Mouse (Mus musculus): ENCODE data around the gene A930017K11Rik. TPM values are rescaled to one million over a fixed set of nuclear protein-coding genes. Genes with fewer than 3 reads are reported as not detected.

The A930017K11Rik gene
- polyA plus RNA-seq, 1 experiment, result 7.2 TPM

DNA sequence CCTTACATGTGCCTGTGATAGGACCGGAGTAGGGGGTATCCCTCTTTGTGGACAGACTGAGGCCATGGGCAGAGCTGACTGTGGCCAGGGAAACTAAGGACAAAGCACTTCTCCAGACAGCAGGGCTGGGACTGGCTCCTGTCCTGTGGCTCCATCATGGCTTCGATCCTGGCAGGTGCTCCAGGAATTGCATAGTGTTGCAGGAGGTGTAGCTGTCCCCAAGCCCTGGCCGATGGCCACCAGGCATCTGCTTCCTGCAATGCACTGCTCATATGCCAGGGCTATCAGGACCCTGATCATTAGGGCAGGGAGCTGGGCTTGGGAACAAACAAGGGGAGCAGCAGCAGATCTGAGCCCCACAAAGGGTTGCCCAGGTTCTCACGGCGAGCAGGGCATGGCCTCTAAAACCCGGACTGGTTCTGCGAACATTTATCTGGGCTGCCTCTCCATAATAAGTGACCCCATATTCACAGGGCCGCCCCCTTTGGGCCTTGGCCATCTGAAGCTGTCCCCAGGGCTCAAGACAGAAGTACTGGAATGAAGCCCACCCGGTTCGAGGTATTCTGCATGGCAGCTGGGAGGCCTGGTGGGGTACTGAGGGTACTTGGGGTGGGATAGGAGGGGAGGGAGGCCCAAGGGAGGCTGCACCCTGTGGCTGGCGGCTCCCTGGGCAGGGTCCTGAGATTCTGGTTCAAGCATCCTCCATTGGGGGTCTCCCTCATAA lies 6.6 kb upstream of the A930017K11Rik start:
- H3K36me3 ChIP-seq (ENCODE audit: control insufficient read depth, insufficient read depth, low read length), result no peaks in the 10 kb centered on the region
- H3K4me1 ChIP-seq (ENCODE audit: control insufficient read depth, insufficient read depth, low read length), result no peaks in the 10 kb centered on the region
- H3K4me3 ChIP-seq (ENCODE audit: insufficient read depth, low read depth, low read length), result no peak overlapping the region
- 90% methylated on average over 11 of the region's 11 CpGs for WGBS
- no peak for TF ChIP-seq CTCF (conservative IDR thresholded peaks at IDR 0.05; ENCODE audit: insufficient read depth, insufficient read length, low read depth, low read length)
- TF ChIP-seq POLR2A (IDR thresholded peaks at IDR 0.05; ENCODE audit: low read depth, low read length), result no peak
- no peaks in the 10 kb centered on the region for H3K27me3 ChIP-seq (replicated peaks; ENCODE audit: control insufficient read depth, insufficient read depth, low read length)
- no peak for DNase-seq
- H3K27ac ChIP-seq (ENCODE audit: insufficient read depth, low read depth, low read length), result no peak overlapping the region

DNA sequence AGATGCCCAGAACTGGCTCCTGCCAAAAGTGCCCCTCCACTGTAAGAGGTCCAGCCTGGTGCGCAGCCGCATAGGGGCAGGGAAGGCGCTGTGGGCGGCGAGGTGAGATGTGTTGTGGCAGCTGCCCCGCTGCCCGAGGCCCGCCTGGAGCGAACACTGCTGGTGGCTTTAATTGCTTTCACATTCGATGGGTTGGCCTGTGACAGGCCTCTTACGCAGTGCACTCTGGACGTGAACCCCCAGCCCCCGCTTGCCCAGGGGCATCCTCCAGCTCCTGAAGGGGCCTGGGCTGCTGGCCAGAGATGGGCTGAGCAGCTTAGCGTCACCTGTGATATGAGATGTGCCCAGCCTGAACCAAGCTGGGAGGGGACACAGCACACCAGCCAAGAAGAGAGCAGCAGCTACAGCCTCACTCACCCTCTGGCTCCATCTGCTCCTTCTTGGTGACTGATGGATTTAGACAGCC lies 5.3 kb upstream of the A930017K11Rik start:
- 78% methylated on average over 14 of the region's 14 CpGs for WGBS
- Histone ChIP-seq H3K4me3 (ENCODE audit: insufficient read depth, low read depth, low read length) (no peak overlapping the region), H3K4me1 (ENCODE audit: control insufficient read depth, insufficient read depth, low read length) (peaks cover 3% of the 10 kb centered on the region; the same call in 1 of the 2 replicates), H3K36me3 (ENCODE audit: control insufficient read depth, insufficient read depth, low read length) (no peaks in the 10 kb centered on the region), H3K27ac (ENCODE audit: insufficient read depth, low read depth, low read length) (no peak overlapping the region), H3K27me3 (replicated peaks; ENCODE audit: control insufficient read depth, insufficient read depth, low read length) (no peaks in the 10 kb centered on the region)
- TF ChIP-seq POLR2A (IDR thresholded peaks at IDR 0.05; ENCODE audit: low read depth, low read length), result no peak
- TF ChIP-seq CTCF (conservative IDR thresholded peaks at IDR 0.05; ENCODE audit: insufficient read depth, insufficient read length, low read depth, low read length), result no peak
- DNase-seq, result no peak

DNA sequence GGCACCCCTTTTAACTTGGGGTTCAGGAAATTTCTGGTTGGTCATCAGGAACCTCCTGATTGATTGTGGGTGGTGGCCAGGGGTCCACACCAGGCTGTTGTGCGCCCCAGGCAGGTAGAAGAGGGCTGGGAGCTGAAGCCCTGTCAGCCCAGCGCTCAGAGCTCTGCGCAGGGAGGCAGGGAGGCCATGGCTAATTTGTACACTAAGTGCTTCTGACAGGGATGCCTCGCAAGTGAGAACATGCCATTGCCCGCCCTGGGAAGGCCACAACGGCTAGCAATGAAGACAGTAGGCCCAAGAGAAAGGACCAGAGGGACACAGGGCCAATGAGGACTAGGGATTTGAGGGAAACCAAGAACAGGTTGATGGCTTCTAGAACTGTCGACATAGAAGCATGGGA lies 4.3 kb upstream of the A930017K11Rik start:
- H3K4me1 ChIP-seq (ENCODE audit: control insufficient read depth, insufficient read depth, low read length), result peaks cover 3% of the 10 kb centered on the region; the same call in 1 of the 2 replicates
- no peaks in the 10 kb centered on the region for H3K27me3 ChIP-seq (replicated peaks; ENCODE audit: control insufficient read depth, insufficient read depth, low read length)
- TF ChIP-seq CTCF (conservative IDR thresholded peaks at IDR 0.05; ENCODE audit: insufficient read depth, insufficient read length, low read depth, low read length) (no peak), POLR2A (IDR thresholded peaks at IDR 0.05; ENCODE audit: low read depth, low read length) (no peak)
- no peak overlapping the region for H3K4me3 ChIP-seq (ENCODE audit: insufficient read depth, low read depth, low read length)
- no peak overlapping the region for H3K27ac ChIP-seq (ENCODE audit: insufficient read depth, low read depth, low read length)
- H3K36me3 ChIP-seq (ENCODE audit: control insufficient read depth, insufficient read depth, low read length), result no peaks in the 10 kb centered on the region
- DNase-seq, result no peak
- WGBS, result 84% methylated on average over 7 of the region's 7 CpGs

DNA sequence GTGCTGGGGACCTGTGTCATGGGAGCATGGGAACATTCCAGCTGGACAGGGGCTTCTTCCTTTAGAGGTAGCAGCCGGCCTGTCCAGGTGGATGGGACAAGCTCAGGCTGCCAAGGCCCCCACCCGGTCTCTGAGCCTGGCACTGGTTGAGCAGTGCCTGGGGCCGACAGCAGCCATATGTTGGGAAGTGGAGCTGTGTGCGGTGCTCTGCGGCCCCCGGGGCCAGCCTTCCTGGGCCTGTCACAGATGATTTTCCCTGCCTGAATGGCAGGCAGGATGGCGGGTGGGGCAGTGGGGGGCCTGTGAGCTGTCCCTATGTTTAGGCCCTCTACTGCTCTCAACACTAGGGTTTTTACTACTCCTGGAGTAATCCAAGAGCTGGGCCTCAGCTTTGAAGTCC lies 3.8 kb upstream of the A930017K11Rik start:
- Histone ChIP-seq H3K4me1 (ENCODE audit: control insufficient read depth, insufficient read depth, low read length) (peaks cover 3% of the 10 kb centered on the region; the same call in 1 of the 2 replicates), H3K36me3 (ENCODE audit: control insufficient read depth, insufficient read depth, low read length) (no peaks in the 10 kb centered on the region), H3K27ac (ENCODE audit: insufficient read depth, low read depth, low read length) (no peak overlapping the region), H3K4me3 (ENCODE audit: insufficient read depth, low read depth, low read length) (no peak overlapping the region), H3K27me3 (replicated peaks; ENCODE audit: control insufficient read depth, insufficient read depth, low read length) (no peaks in the 10 kb centered on the region)
- TF ChIP-seq CTCF (conservative IDR thresholded peaks at IDR 0.05; ENCODE audit: insufficient read depth, insufficient read length, low read depth, low read length) (no peak), POLR2A (IDR thresholded peaks at IDR 0.05; ENCODE audit: low read depth, low read length) (no peak)
- 71% methylated on average over 7 of the region's 7 CpGs for WGBS
- no peak for DNase-seq

DNA sequence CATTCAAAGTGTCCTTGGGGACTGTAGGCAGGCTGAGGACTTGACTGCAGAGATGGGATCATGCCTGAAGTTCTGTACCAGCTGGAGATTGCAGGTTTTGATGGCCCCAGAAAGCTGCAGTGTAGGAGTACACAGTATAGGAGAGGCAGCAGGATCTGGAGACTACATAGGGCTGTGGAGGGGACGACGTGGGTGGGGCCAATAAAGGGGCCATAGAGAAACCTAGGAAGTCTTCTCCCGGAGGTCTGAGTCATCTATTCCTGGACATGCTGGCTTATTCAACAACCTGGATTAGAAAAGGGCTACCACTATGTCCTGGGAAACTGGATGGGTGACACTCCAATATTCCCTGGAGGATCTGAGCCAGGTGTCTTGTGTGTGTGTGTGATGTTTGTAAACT lies 3.4 kb upstream of the A930017K11Rik start:
- WGBS, result 51% methylated on average over 3 of the region's 3 CpGs
- Histone ChIP-seq H3K4me3 (ENCODE audit: insufficient read depth, low read depth, low read length) (no peak overlapping the region), H3K36me3 (ENCODE audit: control insufficient read depth, insufficient read depth, low read length) (no peaks in the 10 kb centered on the region), H3K27me3 (replicated peaks; ENCODE audit: control insufficient read depth, insufficient read depth, low read length) (no peaks in the 10 kb centered on the region), H3K4me1 (ENCODE audit: control insufficient read depth, insufficient read depth, low read length) (peaks cover 3% of the 10 kb centered on the region; the same call in 1 of the 2 replicates), H3K27ac (ENCODE audit: insufficient read depth, low read depth, low read length) (no peak overlapping the region)
- DNase-seq, result no peak
- TF ChIP-seq POLR2A (IDR thresholded peaks at IDR 0.05; ENCODE audit: low read depth, low read length) (no peak), CTCF (conservative IDR thresholded peaks at IDR 0.05; ENCODE audit: insufficient read depth, insufficient read length, low read depth, low read length) (no peak)

DNA sequence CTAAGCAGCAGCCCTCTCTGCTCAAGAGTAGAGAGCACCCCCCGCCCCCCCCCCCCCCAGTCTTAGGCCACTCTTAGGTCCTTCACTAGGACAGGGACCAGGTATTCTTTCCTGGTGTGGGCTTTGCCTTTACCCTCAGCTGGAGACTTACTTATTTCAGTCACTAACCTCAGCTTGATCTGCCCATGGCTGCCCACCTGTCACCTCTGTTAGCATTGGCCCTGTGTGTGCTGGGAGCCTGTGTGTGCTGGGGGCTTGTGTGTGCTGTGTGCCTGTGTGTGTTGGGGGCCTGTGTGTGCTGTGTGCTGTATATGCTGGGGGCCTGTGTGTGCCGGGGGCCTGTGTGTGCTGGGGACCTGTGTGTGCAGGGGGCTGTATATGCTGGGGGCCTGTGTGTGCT lies 2.3 kb upstream of the A930017K11Rik start:
- WGBS, result 75% methylated on average over 2 of the region's 2 CpGs

GRCm38 (mm10) chr17:25953161-25953560 lies 796 bp upstream of the A930017K11Rik start:
- WGBS, result 72% methylated on average over 5 of the region's 5 CpGs
- Histone ChIP-seq H3K27ac (ENCODE audit: insufficient read depth, low read depth, low read length) (peak overlapping the region; percentile 21; the same call in 1 of the 2 replicates), H3K36me3 (ENCODE audit: control insufficient read depth, insufficient read depth, low read length) (no peaks in the 10 kb centered on the region), H3K4me3 (ENCODE audit: insufficient read depth, low read depth, low read length) (no peak overlapping the region), H3K27me3 (replicated peaks; ENCODE audit: control insufficient read depth, insufficient read depth, low read length) (no peaks in the 10 kb centered on the region), H3K4me1 (ENCODE audit: control insufficient read depth, insufficient read depth, low read length) (peaks cover 3% of the 10 kb centered on the region; the same call in 1 of the 2 replicates)
- no peak for TF ChIP-seq POLR2A (IDR thresholded peaks at IDR 0.05; ENCODE audit: low read depth, low read length)
- no peak for TF ChIP-seq CTCF (conservative IDR thresholded peaks at IDR 0.05; ENCODE audit: insufficient read depth, insufficient read length, low read depth, low read length)
- DNase-seq, result no peak

More for the DNA sequence above, 2.3 kb upstream of the A930017K11Rik start:
- DNase-seq, result no peak
- Histone ChIP-seq H3K4me3 (ENCODE audit: insufficient read depth, low read depth, low read length) (no peak overlapping the region), H3K4me1 (ENCODE audit: control insufficient read depth, insufficient read depth, low read length) (peaks cover 3% of the 10 kb centered on the region; the same call in 1 of the 2 replicates), H3K27me3 (replicated peaks; ENCODE audit: control insufficient read depth, insufficient read depth, low read length) (no peaks in the 10 kb centered on the region), H3K36me3 (ENCODE audit: control insufficient read depth, insufficient read depth, low read length) (no peaks in the 10 kb centered on the region), H3K27ac (ENCODE audit: insufficient read depth, low read depth, low read length) (no peak overlapping the region)
- TF ChIP-seq POLR2A (IDR thresholded peaks at IDR 0.05; ENCODE audit: low read depth, low read length), result no peak
- TF ChIP-seq CTCF (conservative IDR thresholded peaks at IDR 0.05; ENCODE audit: insufficient read depth, insufficient read length, low read depth, low read length), result no peak

All from kidney, adult 2 months (tissue).